Mouse (Mus musculus) C2C12 (cell line): Measurements from ENCODE around the gene Gm20388. TPM values are rescaled to one million over a fixed set of nuclear protein-coding genes. Genes with fewer than 3 reads are reported as not detected.

ENCODE experiments used
- H3K27me3 ChIP-seq: one replicate; pipeline ENCODE4 v1.6.1; 2011; ENCODE audit not compliant: control insufficient read depth, insufficient read depth, insufficient read length
- H3K36me3 ChIP-seq: one replicate; pipeline ENCODE4 v1.6.1; 2011; ENCODE audit not compliant: control insufficient read depth, insufficient read depth
- H3K4me3 ChIP-seq: one replicate; pipeline ENCODE4 v1.5.1; 2011; ENCODE audit warnings: mild to moderate bottlenecking, control low read depth; ENCODE audit not compliant: poor library complexity, insufficient read depth, severe bottlenecking
- H3K79me2 ChIP-seq: one replicate; pipeline ENCODE4 v1.6.1; 2011; ENCODE audit not compliant: control insufficient read depth, insufficient read depth
- H3K79me3 ChIP-seq: one replicate; pipeline ENCODE4 v1.6.1; 2011; ENCODE audit warnings: low read depth, control low read depth
- H3ac ChIP-seq: one replicate; pipeline ENCODE3; 2011; ENCODE audit warnings: low read depth; ENCODE audit not compliant: control insufficient read depth, insufficient read length
- CEBPB ChIP-seq: IDR thresholded peaks from one replicate; pipeline ENCODE4 v1.6.1; 2011; ENCODE audit warnings: low read depth, mild to moderate bottlenecking, control low read depth, moderate library complexity
- CTCF ChIP-seq: IDR thresholded peaks from one replicate; pipeline ENCODE4 v1.5.1; 2011; ENCODE audit not compliant: control insufficient read depth, insufficient read depth, insufficient read length
- FOSL1 ChIP-seq: IDR thresholded peaks from one replicate; pipeline ENCODE4 v1.8.0; 2011; ENCODE audit warnings: mild to moderate bottlenecking, low read length; ENCODE audit not compliant: poor library complexity, insufficient read depth, severe bottlenecking
- MAX ChIP-seq: IDR thresholded peaks from one replicate; pipeline ENCODE4 v1.6.1; 2011; ENCODE audit warnings: mild to moderate bottlenecking, control low read depth
- MYOD1 ChIP-seq: IDR thresholded peaks from one replicate; pipeline ENCODE4 v1.6.1; 2011; ENCODE audit warnings: low read depth; ENCODE audit not compliant: control insufficient read depth, insufficient read length
- MYOG ChIP-seq: IDR thresholded peaks from one replicate; pipeline ENCODE4 v1.6.1; 2011; ENCODE audit not compliant: control insufficient read depth, insufficient read length; ENCODE audit errors: extremely low read depth
- USF1 ChIP-seq: IDR thresholded peaks from one replicate; pipeline ENCODE4 v1.6.1; 2011; ENCODE audit warnings: low read depth, mild to moderate bottlenecking, control low read depth, moderate library complexity
- polyA plus RNA-seq: library from polyadenylated mRNA; unstranded; fragments of >200 nt; fragmentation: generic; extraction: Trizol; gene quantifications from one replicate; pipeline ENCODE4 v1.2.1, GENCODE M21; 2012; ENCODE audit warnings: missing spikeins

The Gm20388 gene
- polyA plus RNA-seq, 1 experiment: 15.0 TPM

- Histone ChIP-seq H3K79me3 (no peaks in the 10 kb centered on the region), H3K79me2 (no peaks in the 10 kb centered on the region), H3ac (no peak overlapping the region), H3K4me3 (no peak overlapping the region), H3K36me3 (no peaks in the 10 kb centered on the region), H3K27me3 (no peaks in the 10 kb centered on the region)
- TF ChIP-seq MYOG (no peak), CEBPB (no peak), FOSL1 (no peak), CTCF (no peak), MAX (no peak), MYOD1 (no peak), USF1 (no peak)
These were observed 1507.4 kb downstream of the Gm20388 start for GRCm38 (mm10) chr8:121418081-121418480.

- H3K4me3 ChIP-seq: no peak overlapping the region
- H3K27me3 ChIP-seq: no peaks in the 10 kb centered on the region
- H3K79me2 ChIP-seq: no peaks in the 10 kb centered on the region
- no peaks in the 10 kb centered on the region for H3K36me3 ChIP-seq
- H3K79me3 ChIP-seq: no peaks in the 10 kb centered on the region
- H3ac ChIP-seq: no peak overlapping the region
- TF ChIP-seq MAX (no peak), CTCF (no peak), CEBPB (no peak), MYOG (no peak), FOSL1 (no peak), MYOD1 (no peak), USF1 (no peak)
These were observed 1508.9 kb downstream of the Gm20388 start for GRCm38 (mm10) chr8:121419551-121419950.

- TF ChIP-seq MAX (no peak), USF1 (no peak), FOSL1 (no peak), MYOD1 (no peak), CEBPB (no peak), CTCF (no peak), MYOG (no peak)
- H3ac ChIP-seq: no peak overlapping the region
- H3K36me3 ChIP-seq: no peaks in the 10 kb centered on the region
- H3K4me3 ChIP-seq: no peak overlapping the region
- H3K79me3 ChIP-seq: no peaks in the 10 kb centered on the region
- no peaks in the 10 kb centered on the region for H3K79me2 ChIP-seq
- no peaks in the 10 kb centered on the region for H3K27me3 ChIP-seq
These were observed 1510.4 kb downstream of the Gm20388 start for GRCm38 (mm10) chr8:121421009-121421408.

- TF ChIP-seq MAX (no peak), CEBPB (no peak), FOSL1 (no peak), MYOG (no peak), MYOD1 (no peak), CTCF (no peak), USF1 (no peak)
- no peak overlapping the region for H3K4me3 ChIP-seq
These were observed 1513.4 kb downstream of the Gm20388 start for GRCm38 (mm10) chr8:121424080-121424479.

GRCm38 (mm10) chr8:121424600-121424999 is 1514.0 kb downstream of the Gm20388 start:
- Histone ChIP-seq H3K79me2 (no peaks in the 10 kb centered on the region), H3K4me3 (no peak overlapping the region), H3K27me3 (peaks cover 15% of the 10 kb centered on the region), H3ac (no peak overlapping the region), H3K36me3 (no peaks in the 10 kb centered on the region), H3K79me3 (no peaks in the 10 kb centered on the region)
- TF ChIP-seq MAX (no peak), USF1 (no peak), CEBPB (no peak), FOSL1 (no peak), CTCF (no peak), MYOD1 (no peak), MYOG (no peak)

More at GRCm38 (mm10) chr8:121424080-121424479, 1513.4 kb downstream of the Gm20388 start:
- no peaks in the 10 kb centered on the region for H3K36me3 ChIP-seq
- H3ac ChIP-seq: no peak overlapping the region
- H3K79me3 ChIP-seq: no peaks in the 10 kb centered on the region
- H3K27me3 ChIP-seq: peaks cover 15% of the 10 kb centered on the region
- no peaks in the 10 kb centered on the region for H3K79me2 ChIP-seq

GRCm38 (mm10) chr8:121431499-121431898 is 1520.9 kb downstream of the Gm20388 start:
- H3K4me3 ChIP-seq: no peak overlapping the region
- no peak for TF ChIP-seq MYOG
- no peak for TF ChIP-seq MAX
- no peak for TF ChIP-seq USF1
- no peak for TF ChIP-seq CTCF
- TF ChIP-seq MYOD1: no peak
- H3ac ChIP-seq: no peak overlapping the region
- H3K79me3 ChIP-seq: no peaks in the 10 kb centered on the region
- no peaks in the 10 kb centered on the region for H3K79me2 ChIP-seq
- no peaks in the 10 kb centered on the region for H3K36me3 ChIP-seq
- H3K27me3 ChIP-seq: peaks cover 19% of the 10 kb centered on the region
